Mouse (Mus musculus) G1E (cell line): Measurements from ENCODE around the gene Slc38a6. TPM values are rescaled to one million over a fixed set of nuclear protein-coding genes. Genes with fewer than 3 reads are reported as not detected.

Experiments
- ATAC-seq: 2 replicates; pipeline ENCODE4 v1.8.0; 2016; ENCODE audit warnings: mild to moderate bottlenecking; ENCODE audit not compliant: insufficient number of reproducible peaks, poor library complexity, low FRiP score, severe bottlenecking; ENCODE audit errors: extremely low read depth
- DNase-seq: peaks from one replicate; pipeline ENCODE4 v3.0.0; 2012; ENCODE audit warnings: low spot score
- H3K27me3 ChIP-seq: 2 replicates; pipeline ENCODE4 v1.6.1; 2012; ENCODE audit warnings: mild to moderate bottlenecking, low read length, inconsistent platforms; ENCODE audit not compliant: insufficient read depth
- H3K36me3 ChIP-seq: replicated peaks from 2 replicates; pipeline ENCODE3; 2012; ENCODE audit warnings: mild to moderate bottlenecking, inconsistent platforms
- H3K4me1 ChIP-seq: 2 replicates; pipeline ENCODE4 v1.6.1; 2012; ENCODE audit warnings: low read depth, low read length, inconsistent platforms, mixed read lengths; ENCODE audit not compliant: insufficient read depth
- H3K4me3 ChIP-seq: 2 replicates; pipeline ENCODE4 v1.5.1; 2012; ENCODE audit warnings: low read depth, mild to moderate bottlenecking, inconsistent platforms, low read length, moderate library complexity, mixed read lengths
- H3K9me3 ChIP-seq: replicated peaks from 2 replicates; pipeline ENCODE4 v1.6.1; 2012; ENCODE audit warnings: inconsistent platforms
- CTCF ChIP-seq: IDR thresholded peaks from 2 replicates; pipeline ENCODE4 v1.5.1; 2012; ENCODE audit warnings: low read depth, low read length, inconsistent platforms, mixed read lengths
- GATA1 ChIP-seq: IDR thresholded peaks from 2 replicates; pipeline ENCODE4 v1.6.1; 2012; ENCODE audit warnings: borderline replicate concordance, low read length, inconsistent platforms, mixed read lengths
- GATA2 ChIP-seq: IDR thresholded peaks from 2 replicates; pipeline ENCODE4 v1.6.1; 2012; ENCODE audit warnings: low read depth, low read length, inconsistent platforms, borderline replicate concordance
- POLR2AphosphoS5 ChIP-seq: IDR thresholded peaks from 2 replicates; pipeline ENCODE4 v1.6.1; 2012; ENCODE audit warnings: low read depth, low read length, inconsistent platforms; ENCODE audit not compliant: insufficient replicate concordance
- TAL1 ChIP-seq: conservative IDR thresholded peaks from 2 replicates; pipeline ENCODE4 v1.6.1; 2012; ENCODE audit warnings: low read depth, low read length, inconsistent platforms, mixed read lengths
- polyA plus RNA-seq: library from polyadenylated mRNA; stranded (reverse); fragments of >175 nt; gene quantifications from 2 replicates; pipeline ENCODE4 v1.2.3, GENCODE M21; 2012
- total RNA-seq, 2 experiments: library from RNA; stranded (forward) in 1 of 2; stranded (reverse) in 1 of 2; fragments of 200-1000 nt in 1 of 2; fragments of >200 nt in 1 of 2; fragmentation: Nextera tagmentation in 1 of 2; gene quantifications; 2 replicates each; pipeline ENCODE4 v1.2.3; 2014 to 2017

Gene Slc38a6
- total and polyA plus RNA-seq, 3 experiments, result 2.7 to 26.3 (median 12.5) TPM

GRCm38 (mm10) chr12:73384747-73385146 is 98.2 kb downstream of the Slc38a6 start:
- no peak for DNase-seq
- no peak for TF ChIP-seq CTCF
- TF ChIP-seq GATA2, result no peak
- ATAC-seq, result no peak
- H3K4me3 ChIP-seq, result no peak overlapping the region
- no peaks in the 10 kb centered on the region for H3K9me3 ChIP-seq
- H3K27me3 ChIP-seq, result peaks cover 20% of the 10 kb centered on the region
- no peaks in the 10 kb centered on the region for H3K4me1 ChIP-seq
- no peaks in the 10 kb centered on the region for H3K36me3 ChIP-seq

- no peaks in the 10 kb centered on the region for H3K36me3 ChIP-seq
- no peak overlapping the region for H3K4me3 ChIP-seq
- TF ChIP-seq CTCF, result no peak
- H3K9me3 ChIP-seq, result no peaks in the 10 kb centered on the region
- no peaks in the 10 kb centered on the region for H3K4me1 ChIP-seq
- H3K27me3 ChIP-seq, result peaks cover 5% of the 10 kb centered on the region
- DNase-seq, result no peak
- ATAC-seq, result no peak
Measured at GRCm38 (mm10) chr12:73392507-73392906, 105.9 kb downstream of the Slc38a6 start.

- Histone ChIP-seq H3K27me3 (peaks cover 5% of the 10 kb centered on the region), H3K4me1 (no peaks in the 10 kb centered on the region), H3K36me3 (no peaks in the 10 kb centered on the region), H3K4me3 (no peak overlapping the region), H3K9me3 (no peaks in the 10 kb centered on the region)
- TF ChIP-seq POLR2AphosphoS5 (no peak), TAL1 (no peak), GATA2 (no peak), GATA1 (no peak), CTCF (no peak)
- ATAC-seq, result no peak
- no peak for DNase-seq
Measured at GRCm38 (mm10) chr12:73393018-73393417, 106.4 kb downstream of the Slc38a6 start.

DNA sequence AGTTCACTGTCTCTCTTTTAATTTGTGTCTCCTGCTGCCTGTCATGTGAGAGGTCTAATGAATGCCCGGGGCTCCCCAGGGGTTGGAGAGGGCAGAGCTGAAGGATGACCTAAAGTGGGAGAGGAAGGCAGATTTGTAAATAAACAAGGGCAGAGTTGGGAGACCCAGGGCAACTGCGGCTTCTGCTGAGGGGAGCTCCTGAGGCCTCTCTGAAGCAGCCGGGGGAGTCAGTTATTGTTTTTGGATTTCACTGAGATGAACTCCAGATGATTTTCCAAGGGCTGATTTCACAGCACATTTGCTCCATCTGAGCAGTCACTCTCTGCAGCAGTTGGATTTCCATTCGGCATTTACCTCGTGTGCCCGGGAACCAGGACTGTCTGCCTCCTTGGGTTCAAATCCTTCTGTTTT is 107.3 kb downstream of the Slc38a6 start:
- DNase-seq (no peak), ATAC-seq (no peak)
- Histone ChIP-seq H3K27me3 (peaks cover 5% of the 10 kb centered on the region), H3K36me3 (no peaks in the 10 kb centered on the region), H3K4me1 (no peaks in the 10 kb centered on the region), H3K4me3 (no peak overlapping the region), H3K9me3 (no peaks in the 10 kb centered on the region)
- no peak for TF ChIP-seq CTCF
- no peak for TF ChIP-seq GATA1
- no peak for TF ChIP-seq GATA2
- no peak for TF ChIP-seq POLR2AphosphoS5
- TF ChIP-seq TAL1, result no peak

- H3K36me3 ChIP-seq, result no peaks in the 10 kb centered on the region
- TF ChIP-seq CTCF (no peak), GATA2 (no peak), TAL1 (no peak), POLR2AphosphoS5 (no peak), GATA1 (no peak)
- DNase-seq, result no peak
- H3K27me3 ChIP-seq, result peaks cover 8% of the 10 kb centered on the region
- no peaks in the 10 kb centered on the region for H3K9me3 ChIP-seq
- H3K4me1 ChIP-seq, result no peaks in the 10 kb centered on the region
- no peak overlapping the region for H3K4me3 ChIP-seq
- ATAC-seq, result no peak
Measured at GRCm38 (mm10) chr12:73394571-73394970, 108.0 kb downstream of the Slc38a6 start.

- no peak for ATAC-seq
- TF ChIP-seq TAL1 (no peak), GATA1 (no peak), GATA2 (no peak), POLR2AphosphoS5 (no peak), CTCF (no peak)
Measured at GRCm38 (mm10) chr12:73399426-73399825, 112.8 kb downstream of the Slc38a6 start.

DNA sequence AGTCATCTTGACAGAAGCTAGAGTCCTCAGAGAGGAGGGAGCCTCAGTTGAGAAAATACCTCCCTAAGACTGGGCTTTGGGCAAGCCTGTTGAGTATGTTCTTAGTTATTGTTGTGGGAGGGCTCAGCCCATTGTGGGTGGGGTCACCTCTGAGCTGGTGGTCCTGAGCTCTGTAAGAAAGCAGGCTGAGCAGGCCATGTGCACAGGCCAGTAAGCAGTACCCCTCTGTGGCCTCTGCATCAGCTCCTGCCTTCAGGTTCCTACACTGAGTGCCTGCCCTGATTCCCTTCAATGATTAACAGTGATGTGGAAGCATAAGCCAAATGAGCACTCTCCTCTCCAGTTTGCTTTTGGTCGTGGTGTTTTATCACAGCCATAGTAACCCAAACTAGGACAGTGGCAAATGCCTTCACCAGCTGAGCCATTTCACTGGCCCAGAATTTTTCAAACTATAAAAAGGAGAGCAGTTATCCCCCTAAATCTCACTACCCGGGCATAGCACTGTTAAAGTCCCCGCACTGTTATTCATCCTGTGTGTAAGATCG is 114.0 kb downstream of the Slc38a6 start:
- Histone ChIP-seq H3K36me3 (no peaks in the 10 kb centered on the region), H3K4me1 (no peaks in the 10 kb centered on the region), H3K9me3 (no peaks in the 10 kb centered on the region), H3K4me3 (no peak overlapping the region), H3K27me3 (peaks cover 3% of the 10 kb centered on the region; the same call in 1 of the 2 replicates)
- DNase-seq (no peak), ATAC-seq (no peak)
- TF ChIP-seq GATA1, result no peak

More at GRCm38 (mm10) chr12:73399426-73399825, 112.8 kb downstream of the Slc38a6 start:
- Histone ChIP-seq H3K4me3 (no peak overlapping the region), H3K4me1 (no peaks in the 10 kb centered on the region), H3K9me3 (no peaks in the 10 kb centered on the region), H3K27me3 (peaks cover 3% of the 10 kb centered on the region; the same call in 1 of the 2 replicates), H3K36me3 (no peaks in the 10 kb centered on the region)
- no peak for DNase-seq
